Mouse (Mus musculus) G1E (cell line): ENCODE data around the gene Yrdc. TPM values are rescaled to one million over a fixed set of nuclear protein-coding genes. Genes with fewer than 3 reads are reported as not detected.

ENCODE experiments used
- ATAC-seq: 2 replicates; pipeline ENCODE4 v1.8.0; 2016; ENCODE audit warnings: mild to moderate bottlenecking; ENCODE audit not compliant: insufficient number of reproducible peaks, poor library complexity, low FRiP score, severe bottlenecking; ENCODE audit errors: extremely low read depth
- DNase-seq: peaks from one replicate; pipeline ENCODE4 v3.0.0; 2012; ENCODE audit warnings: low spot score
- H3K27me3 ChIP-seq: 2 replicates; pipeline ENCODE4 v1.6.1; 2012; ENCODE audit warnings: mild to moderate bottlenecking, low read length, inconsistent platforms; ENCODE audit not compliant: insufficient read depth
- H3K36me3 ChIP-seq: replicated peaks from 2 replicates; pipeline ENCODE3; 2012; ENCODE audit warnings: mild to moderate bottlenecking, inconsistent platforms
- H3K4me1 ChIP-seq: 2 replicates; pipeline ENCODE4 v1.6.1; 2012; ENCODE audit warnings: low read depth, low read length, inconsistent platforms, mixed read lengths; ENCODE audit not compliant: insufficient read depth
- H3K4me3 ChIP-seq: 2 replicates; pipeline ENCODE4 v1.5.1; 2012; ENCODE audit warnings: low read depth, mild to moderate bottlenecking, inconsistent platforms, low read length, moderate library complexity, mixed read lengths
- H3K9me3 ChIP-seq: replicated peaks from 2 replicates; pipeline ENCODE4 v1.6.1; 2012; ENCODE audit warnings: inconsistent platforms
- CTCF ChIP-seq: IDR thresholded peaks from 2 replicates; pipeline ENCODE4 v1.5.1; 2012; ENCODE audit warnings: low read depth, low read length, inconsistent platforms, mixed read lengths
- GATA1 ChIP-seq: IDR thresholded peaks from 2 replicates; pipeline ENCODE4 v1.6.1; 2012; ENCODE audit warnings: borderline replicate concordance, low read length, inconsistent platforms, mixed read lengths
- GATA2 ChIP-seq: IDR thresholded peaks from 2 replicates; pipeline ENCODE4 v1.6.1; 2012; ENCODE audit warnings: low read depth, low read length, inconsistent platforms, borderline replicate concordance
- POLR2AphosphoS5 ChIP-seq: IDR thresholded peaks from 2 replicates; pipeline ENCODE4 v1.6.1; 2012; ENCODE audit warnings: low read depth, low read length, inconsistent platforms; ENCODE audit not compliant: insufficient replicate concordance
- TAL1 ChIP-seq: conservative IDR thresholded peaks from 2 replicates; pipeline ENCODE4 v1.6.1; 2012; ENCODE audit warnings: low read depth, low read length, inconsistent platforms, mixed read lengths
- polyA plus RNA-seq: library from polyadenylated mRNA; stranded (reverse); fragments of >175 nt; gene quantifications from 2 replicates; pipeline ENCODE4 v1.2.3, GENCODE M21; 2012
- total RNA-seq, 2 experiments: library from RNA; stranded (forward) in 1 of 2; stranded (reverse) in 1 of 2; fragments of 200-1000 nt in 1 of 2; fragments of >200 nt in 1 of 2; fragmentation: Nextera tagmentation in 1 of 2; gene quantifications; 2 replicates each; pipeline ENCODE4 v1.2.3; 2014 to 2017

Gene Yrdc
- total and polyA plus RNA-seq, 3 experiments = 14.1 to 47.2 (median 29.2) TPM

DNA sequence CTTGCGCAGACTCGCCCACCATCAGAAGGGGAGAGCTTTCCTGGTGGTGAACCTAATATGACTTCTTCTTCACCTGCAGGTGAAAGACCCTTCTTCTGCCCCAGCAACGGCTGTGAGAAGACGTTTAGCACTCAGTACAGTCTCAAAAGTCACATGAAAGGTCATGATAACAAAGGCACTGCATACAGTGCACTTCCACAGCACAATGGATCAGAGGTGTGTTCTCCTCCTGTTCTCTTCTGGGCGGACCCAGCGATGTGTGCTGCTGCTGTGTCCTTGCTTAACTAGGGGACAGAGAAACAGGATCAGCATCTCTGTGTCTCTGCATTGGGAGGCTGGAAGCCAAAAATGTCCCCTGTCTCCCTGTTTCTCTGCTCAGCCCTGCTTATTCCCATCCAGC lies 25.5 kb upstream of the Yrdc start:
- H3K27me3 ChIP-seq = no peaks in the 10 kb centered on the region

DNA sequence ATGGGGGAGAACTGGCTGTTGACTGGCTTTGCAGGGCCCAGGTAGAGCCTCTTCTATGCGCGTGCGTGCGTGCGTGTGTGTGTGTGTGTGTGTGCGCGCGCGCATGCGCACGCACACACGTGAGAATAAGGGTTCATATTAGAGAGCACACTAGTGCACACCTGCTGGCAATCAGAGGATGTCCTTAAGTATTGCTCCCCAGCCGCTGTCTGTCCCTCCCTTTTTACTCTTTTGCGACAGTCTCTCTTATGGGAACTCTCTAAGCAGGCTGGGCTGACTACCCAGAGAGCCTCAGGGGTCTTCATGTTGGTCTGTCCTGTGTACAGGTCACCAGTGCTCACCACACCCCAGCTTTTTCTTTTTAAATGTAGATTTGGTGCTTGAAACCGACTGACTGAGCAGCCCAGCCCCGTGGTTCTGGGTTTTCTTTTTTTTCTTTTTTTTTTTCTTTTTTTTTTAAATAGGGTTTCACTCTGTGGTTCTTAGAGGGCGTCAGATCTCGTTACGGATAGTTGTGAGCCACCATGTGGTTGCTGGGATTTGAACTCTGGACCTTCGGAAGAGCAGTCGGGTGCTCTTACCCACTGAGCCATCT lies 25.0 kb upstream of the Yrdc start:
- Histone ChIP-seq H3K36me3 (peaks cover 96% of the 10 kb centered on the region), H3K4me3 (no peak overlapping the region), H3K9me3 (no peaks in the 10 kb centered on the region), H3K4me1 (no peaks in the 10 kb centered on the region), H3K27me3 (no peaks in the 10 kb centered on the region)
- no peak for ATAC-seq
- TF ChIP-seq GATA1 (no peak), POLR2AphosphoS5 (no peak), CTCF (no peak), GATA2 (no peak), TAL1 (no peak)
- no peak for DNase-seq

More for the DNA sequence above, 25.5 kb upstream of the Yrdc start:
- peaks cover 96% of the 10 kb centered on the region for H3K36me3 ChIP-seq
- ATAC-seq = no peak
- TF ChIP-seq POLR2AphosphoS5 = no peak
- TF ChIP-seq GATA2 = no peak
- TF ChIP-seq GATA1 = no peak
- TF ChIP-seq TAL1 = no peak
- TF ChIP-seq CTCF = no peak
- no peak for DNase-seq
- H3K4me1 ChIP-seq = no peaks in the 10 kb centered on the region
- H3K4me3 ChIP-seq = no peak overlapping the region
- no peaks in the 10 kb centered on the region for H3K9me3 ChIP-seq

DNA sequence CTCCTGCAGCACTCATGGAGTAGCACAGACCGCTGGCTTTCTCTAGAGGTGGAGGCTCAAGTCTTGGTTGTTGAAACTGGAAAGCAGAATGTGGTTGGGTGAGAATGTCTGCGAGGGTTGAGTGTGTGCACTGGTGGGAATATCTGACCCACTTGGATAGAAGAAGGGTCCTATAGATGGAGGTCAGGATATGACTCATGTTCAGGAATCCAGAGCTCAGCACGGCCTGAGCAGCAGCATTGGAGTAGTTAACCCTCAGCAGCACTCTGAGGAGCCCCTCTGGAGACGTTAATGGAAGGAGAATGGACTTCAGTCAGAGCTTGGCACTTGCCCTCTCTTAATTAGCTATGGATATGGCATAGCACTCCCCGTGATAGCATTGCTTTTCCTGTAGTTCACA lies 20.8 kb upstream of the Yrdc start:
- Histone ChIP-seq H3K27me3 (no peaks in the 10 kb centered on the region), H3K4me3 (no peak overlapping the region), H3K36me3 (peaks cover 92% of the 10 kb centered on the region), H3K9me3 (no peaks in the 10 kb centered on the region), H3K4me1 (no peaks in the 10 kb centered on the region)
- no peak for ATAC-seq
- DNase-seq = no peak
- TF ChIP-seq GATA1 = no peak
- no peak for TF ChIP-seq CTCF
- TF ChIP-seq GATA2 = no peak
- TF ChIP-seq TAL1 = no peak
- TF ChIP-seq POLR2AphosphoS5 = no peak

DNA sequence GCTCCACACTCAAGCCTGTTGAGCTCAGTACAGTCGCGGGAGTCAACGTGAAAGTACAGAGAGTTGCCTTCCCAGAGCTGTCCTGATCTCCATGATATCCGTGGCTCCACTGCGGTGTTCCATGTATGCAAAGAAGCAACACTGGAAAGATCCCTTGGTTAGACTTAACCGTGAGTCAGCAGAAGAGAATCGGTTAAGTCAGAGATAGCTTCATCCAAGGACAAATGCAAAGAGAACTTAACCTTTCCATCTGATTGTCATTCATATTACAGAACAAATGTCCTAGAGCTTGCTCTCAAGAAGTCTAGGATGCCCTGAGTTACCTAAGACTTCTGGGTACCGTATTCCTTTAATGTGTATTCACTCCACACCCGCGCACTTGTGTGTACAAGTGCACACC lies 17.7 kb upstream of the Yrdc start:
- DNase-seq (no peak), ATAC-seq (no peak)
- TF ChIP-seq POLR2AphosphoS5 = no peak
- no peak for TF ChIP-seq GATA2
- no peak for TF ChIP-seq CTCF
- no peak for TF ChIP-seq GATA1
- no peak for TF ChIP-seq TAL1
- Histone ChIP-seq H3K27me3 (no peaks in the 10 kb centered on the region), H3K9me3 (no peaks in the 10 kb centered on the region), H3K4me1 (no peaks in the 10 kb centered on the region), H3K36me3 (peaks cover 93% of the 10 kb centered on the region), H3K4me3 (no peak overlapping the region)

DNA sequence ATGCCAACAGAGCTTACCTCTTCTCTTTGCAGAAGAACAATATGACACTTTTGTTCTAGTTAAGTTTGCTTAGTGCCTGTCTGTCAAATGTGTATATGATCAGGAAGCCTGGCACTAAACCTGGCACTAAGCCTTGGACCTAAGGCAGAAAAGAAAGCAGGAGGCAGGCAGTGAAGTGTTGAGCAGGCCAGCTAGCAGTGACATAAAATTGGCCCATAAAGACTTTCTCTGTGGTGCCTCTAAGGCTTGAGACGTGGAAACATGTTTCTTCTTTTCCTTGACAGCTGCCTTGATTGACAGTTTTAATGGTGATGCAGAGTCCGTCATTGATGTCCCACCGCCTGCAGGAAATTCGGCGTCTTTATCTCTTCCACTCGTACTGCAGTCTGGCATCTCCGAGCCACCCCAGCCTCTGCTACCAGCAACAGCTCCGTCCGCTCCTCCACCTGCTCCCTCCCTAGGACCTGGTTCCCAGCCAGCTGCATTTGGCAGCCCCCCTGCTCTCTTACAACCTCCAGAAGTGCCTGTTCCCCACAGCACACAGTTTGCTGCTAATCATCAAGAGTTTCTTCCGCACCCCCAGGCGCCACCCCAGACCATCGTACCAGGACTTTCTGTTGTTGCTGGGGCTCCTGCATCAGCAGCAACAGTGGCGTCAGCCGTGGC lies 12.3 kb upstream of the Yrdc start:
- no peak for DNase-seq
- H3K9me3 ChIP-seq = 0 out of 2 replicates have a peak, but pooled peaks cover 3% of the 10 kb centered on the region
- H3K4me1 ChIP-seq = no peaks in the 10 kb centered on the region
- no peak for ATAC-seq
- no peak overlapping the region for H3K4me3 ChIP-seq
- H3K36me3 ChIP-seq = peaks cover 96% of the 10 kb centered on the region
- H3K27me3 ChIP-seq = no peaks in the 10 kb centered on the region
- TF ChIP-seq GATA1 (no peak), CTCF (no peak), POLR2AphosphoS5 (no peak), GATA2 (no peak), TAL1 (no peak)

DNA sequence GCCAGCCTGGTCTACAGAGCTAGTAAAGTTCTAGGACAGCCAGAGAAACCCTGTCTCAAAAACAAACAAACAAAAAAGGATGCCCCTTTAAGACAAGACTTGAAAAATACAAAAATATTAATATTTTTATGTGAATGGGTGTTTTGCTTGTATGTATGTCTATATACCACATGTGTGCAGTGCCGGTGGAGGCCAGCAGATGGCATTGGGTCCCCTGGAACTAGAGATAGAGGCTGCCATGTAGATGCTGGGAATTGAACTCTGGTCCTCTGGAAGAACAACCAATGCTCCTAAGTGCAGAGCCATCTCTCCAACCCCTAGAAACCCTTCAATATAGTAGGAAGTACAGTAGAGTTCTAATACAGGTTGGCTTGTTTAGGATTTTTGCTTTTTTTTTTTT lies 9.5 kb upstream of the Yrdc start:
- Histone ChIP-seq H3K9me3 (0 out of 2 replicates have a peak, but pooled peaks cover 3% of the 10 kb centered on the region), H3K27me3 (no peaks in the 10 kb centered on the region), H3K36me3 (peaks cover 97% of the 10 kb centered on the region), H3K4me3 (no peak overlapping the region), H3K4me1 (peaks cover 5% of the 10 kb centered on the region)
- no peak for ATAC-seq
- no peak for DNase-seq
- no peak for TF ChIP-seq TAL1
- no peak for TF ChIP-seq POLR2AphosphoS5
- TF ChIP-seq GATA1 = no peak
- no peak for TF ChIP-seq CTCF
- TF ChIP-seq GATA2 = no peak
